Mouse (Mus musculus) gastrocnemius, postnatal 14 days (tissue): ENCODE results near the gene Tbc1d9. TPM values are rescaled to one million over a fixed set of nuclear protein-coding genes. Genes with fewer than 3 reads are reported as not detected.

Experiments
- DNase-seq: peaks from one replicate; pipeline ENCODE4 v3.0.0; 2021; ENCODE audit warnings: mixed read lengths
- intact Hi-C: fragments of 180-260 bp; cut with DNase I; formaldehyde crosslinking; loops from one replicate; pipeline ENCODE4 v1.15.1; 2025; ENCODE audit warnings: low total_unique reads
- total RNA-seq, 2 experiments: library from RNA; stranded (reverse); gene quantifications; 2 replicates each; pipeline ENCODE4 v1.2.3; 2021

The Tbc1d9 gene
- total RNA-seq, 2 experiments from 2014 or later = 1.5 to 1.8 TPM

- intact Hi-C loops = no loop called here
- no peak for DNase-seq
Measured at GRCm38 (mm10) chr8:83177317-83178195, 12.4 kb downstream of the Tbc1d9 start.

DNA sequence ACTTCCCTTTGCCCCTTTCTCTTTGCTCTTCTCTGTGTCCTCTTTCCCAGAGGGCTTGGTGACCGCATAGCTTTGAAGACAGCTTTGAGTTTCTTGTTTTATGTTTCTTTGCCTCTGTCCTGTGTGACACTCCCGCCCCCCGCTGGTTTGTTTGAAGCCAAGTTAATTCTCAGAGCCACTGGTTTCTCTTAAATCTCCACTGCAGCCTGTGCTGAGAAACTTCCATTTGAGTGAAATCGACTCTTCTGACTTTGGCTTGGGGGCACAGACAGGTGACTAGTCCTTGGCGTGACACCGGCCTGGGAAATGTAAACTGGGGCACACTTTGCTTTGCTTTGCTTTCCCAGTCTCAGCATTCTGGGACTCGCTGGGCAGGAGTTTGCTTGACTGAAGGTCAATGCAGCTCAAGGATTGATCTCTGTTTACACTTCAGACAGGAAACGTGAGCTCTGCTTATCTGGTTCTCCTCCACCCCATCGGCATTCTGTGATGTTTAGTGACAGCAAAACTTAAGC, 13.1 kb downstream of the Tbc1d9 start:
- DNase-seq = no peak
- intact Hi-C loops = no loop called here

DNA sequence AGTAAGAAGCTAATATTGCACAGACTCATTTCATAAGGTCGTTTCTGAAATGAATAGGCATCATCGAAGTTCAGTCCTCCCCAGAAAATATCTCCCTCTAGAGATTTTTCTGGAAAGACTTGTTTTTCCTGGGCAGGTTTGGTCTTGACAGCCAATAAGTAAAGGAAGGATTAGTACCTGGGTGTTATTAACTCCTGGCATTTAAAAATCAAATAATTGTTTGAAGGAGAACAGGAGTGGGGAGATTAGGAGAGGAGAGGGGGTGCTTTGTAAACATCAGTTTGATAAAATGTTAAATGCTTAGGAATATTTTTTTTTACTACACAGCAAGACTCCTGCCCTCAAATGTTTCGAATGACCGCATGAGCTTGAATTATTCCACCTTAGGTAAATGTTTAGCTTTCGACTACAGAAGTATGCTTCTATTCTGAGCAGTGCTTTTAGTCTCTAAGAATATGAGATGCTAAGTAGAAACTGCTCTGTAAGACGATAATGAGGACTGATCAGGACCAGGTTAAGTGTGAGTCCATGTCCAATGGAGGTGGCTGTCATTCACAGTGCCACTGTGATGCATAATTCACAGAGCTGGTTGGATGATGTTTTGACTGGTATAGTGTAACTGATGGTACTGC, 16.8 kb downstream of the Tbc1d9 start:
- intact Hi-C loops = no loop called here
- no peak for DNase-seq

DNA sequence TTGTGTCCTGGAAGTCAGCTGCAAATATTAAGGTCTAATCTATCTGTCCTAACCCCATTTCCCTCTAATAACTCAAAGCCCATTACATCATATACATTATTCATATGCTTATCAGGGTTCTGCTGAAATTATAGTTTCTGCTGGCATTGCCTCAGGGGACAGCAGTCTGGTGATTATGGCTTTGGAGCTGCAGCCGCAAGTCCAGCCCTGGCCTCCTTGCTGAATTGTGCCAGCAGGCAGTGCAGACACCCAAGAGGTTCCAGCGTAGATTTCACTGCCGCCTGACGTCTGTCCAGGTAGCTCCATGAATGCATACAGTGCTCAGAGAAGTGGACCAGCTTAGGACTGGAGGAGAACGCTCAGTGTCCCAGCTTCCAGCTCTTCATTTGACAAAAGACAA, 17.6 kb downstream of the Tbc1d9 start:
- intact Hi-C loops = no loop called here
- DNase-seq = no peak

GRCm38 (mm10) chr8:83186376-83186775, 21.2 kb downstream of the Tbc1d9 start:
- intact Hi-C loops = no loop called here

DNA sequence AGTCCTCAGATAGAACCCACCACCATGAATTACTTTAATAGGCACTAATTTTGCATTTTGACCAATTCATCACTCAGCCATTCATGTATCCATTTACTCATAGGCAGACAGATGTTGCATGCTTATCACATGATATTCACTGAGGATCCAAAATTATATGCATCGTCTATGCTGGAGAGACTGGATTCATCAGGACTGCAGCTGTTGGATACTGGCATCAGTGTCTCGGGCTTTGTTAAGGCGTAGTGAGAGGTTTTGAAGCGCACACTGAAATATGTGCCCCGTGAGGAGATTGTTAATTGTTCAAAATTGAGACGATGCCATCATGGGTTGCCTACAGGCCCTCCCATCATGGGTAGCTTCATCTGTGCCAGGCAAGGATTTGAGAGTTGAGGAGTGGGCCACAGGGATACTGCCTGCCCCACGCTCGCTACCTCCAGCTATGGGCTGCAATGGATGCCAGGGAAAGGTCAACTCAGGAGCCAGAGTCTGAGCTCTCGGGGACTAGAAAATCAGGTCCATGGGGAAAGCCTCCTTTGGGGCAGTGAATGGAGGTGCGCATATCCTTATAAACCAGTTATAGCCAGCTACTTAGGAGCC, 22.3 kb downstream of the Tbc1d9 start:
- DNase-seq = no peak
- intact Hi-C loops = no loop called here

More at GRCm38 (mm10) chr8:83186376-83186775, 21.2 kb downstream of the Tbc1d9 start:
- no peak for DNase-seq

DNA sequence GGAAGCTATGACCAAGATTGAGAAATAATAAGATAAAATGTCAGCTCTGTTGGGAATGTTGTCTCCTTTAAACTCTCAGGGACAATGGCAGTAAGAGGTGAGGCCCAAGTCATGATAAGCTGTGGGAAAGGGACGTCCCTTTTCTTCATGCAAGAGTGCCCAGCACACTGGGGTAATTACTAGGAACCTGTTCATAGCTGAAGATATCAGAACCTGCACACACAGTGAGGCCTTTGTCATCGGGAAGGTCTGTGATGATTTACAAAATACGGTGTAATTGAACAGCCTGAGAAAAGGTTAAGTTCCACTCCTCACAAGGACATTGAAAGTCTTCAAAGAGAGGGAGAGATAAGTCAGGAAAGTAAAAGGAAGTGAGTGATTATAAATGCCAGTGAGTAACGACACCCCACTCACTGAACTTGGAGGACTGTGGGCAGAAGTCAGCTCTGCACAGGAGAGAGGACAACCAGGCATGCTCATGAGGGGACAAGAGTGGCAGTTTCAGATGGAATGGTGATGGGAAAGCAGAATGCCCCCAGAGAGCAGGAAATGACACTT, 24.5 kb downstream of the Tbc1d9 start:
- intact Hi-C loops = no loop called here

GRCm38 (mm10) chr8:83196088-83196487, 30.9 kb downstream of the Tbc1d9 start:
- no peak for DNase-seq
- intact Hi-C loops = no loop called here

More for the DNA sequence above, 24.5 kb downstream of the Tbc1d9 start:
- DNase-seq = no peak

GRCm38 (mm10) chr8:83199715-83200114, 34.6 kb downstream of the Tbc1d9 start:
- intact Hi-C loops = no loop called here
- no peak for DNase-seq

GRCm38 (mm10) chr8:83200191-83201177, 35.3 kb downstream of the Tbc1d9 start:
- peak; percentile 26 for DNase-seq
- intact Hi-C loops = no loop called here

- DNase-seq = no peak
- intact Hi-C loops = no loop called here
Measured at GRCm38 (mm10) chr8:83202946-83203345, 37.8 kb downstream of the Tbc1d9 start.

DNA sequence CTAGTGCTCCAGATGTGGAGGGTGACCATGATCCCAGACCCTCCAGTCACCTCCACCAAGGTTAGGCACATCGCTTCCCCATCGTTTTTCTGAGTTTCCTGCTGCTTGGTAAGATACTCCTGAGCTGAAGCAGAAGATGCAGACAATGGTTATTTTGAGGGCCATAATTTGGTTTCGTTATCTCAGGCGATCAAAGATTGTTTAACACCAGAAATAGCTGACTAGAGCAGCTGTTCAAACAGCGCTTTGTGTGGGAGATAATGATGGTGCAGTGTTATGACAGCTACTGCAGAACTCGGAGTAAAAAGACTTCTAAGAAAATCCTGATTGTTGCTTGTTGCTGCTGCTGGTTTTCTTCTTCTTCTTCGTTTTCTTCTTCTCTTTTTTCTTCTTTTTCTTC, 40.8 kb downstream of the Tbc1d9 start:
- DNase-seq = no peak
- intact Hi-C loops = no loop called here

GRCm38 (mm10) chr8:83209581-83209980, 44.4 kb downstream of the Tbc1d9 start:
- intact Hi-C loops = no loop called here
- no peak for DNase-seq

GRCm38 (mm10) chr8:83210676-83211075, 45.5 kb downstream of the Tbc1d9 start:
- intact Hi-C loops = no loop called here
- DNase-seq = no peak

DNA sequence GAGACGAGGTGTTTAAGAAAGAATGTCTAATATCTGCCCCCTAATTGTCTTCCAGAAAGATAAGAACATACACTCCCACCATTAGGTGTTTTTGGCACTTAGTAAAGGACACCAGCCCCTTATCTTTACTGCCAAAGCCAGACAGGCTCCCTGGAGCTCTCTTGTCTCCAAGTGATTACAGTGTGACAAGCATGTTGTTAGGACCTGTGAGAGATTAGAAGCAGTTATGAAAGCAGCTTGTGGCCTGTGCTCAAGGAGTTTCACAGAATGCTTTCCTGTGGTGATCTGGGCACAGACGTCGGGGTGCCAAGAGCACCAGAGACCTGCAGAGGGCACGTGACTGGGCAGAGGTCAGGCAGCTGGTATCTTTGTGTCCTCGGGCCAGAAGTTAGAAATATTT, 49.9 kb downstream of the Tbc1d9 start:
- intact Hi-C loops = no loop called here
- no peak for DNase-seq

DNA sequence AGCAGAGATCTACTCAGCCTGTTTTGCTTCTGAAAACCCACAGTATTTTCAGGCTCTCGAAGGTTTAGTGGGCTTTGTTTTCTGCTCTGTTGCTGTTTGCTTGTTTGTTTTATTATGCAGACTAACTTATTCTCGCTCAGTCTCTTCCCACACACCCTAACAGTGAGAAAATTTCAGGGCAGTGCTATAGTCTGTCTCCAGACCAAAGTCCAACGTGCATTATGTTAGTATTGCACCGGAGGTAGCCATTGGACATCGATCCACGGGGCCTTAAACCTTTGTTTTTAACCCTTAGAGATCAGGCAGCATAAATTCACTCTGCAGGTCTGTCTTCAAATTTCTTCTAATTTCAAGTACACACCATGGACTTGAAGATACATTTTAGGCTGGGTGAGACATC, 51.4 kb downstream of the Tbc1d9 start:
- DNase-seq = no peak
- intact Hi-C loops = no loop called here

DNA sequence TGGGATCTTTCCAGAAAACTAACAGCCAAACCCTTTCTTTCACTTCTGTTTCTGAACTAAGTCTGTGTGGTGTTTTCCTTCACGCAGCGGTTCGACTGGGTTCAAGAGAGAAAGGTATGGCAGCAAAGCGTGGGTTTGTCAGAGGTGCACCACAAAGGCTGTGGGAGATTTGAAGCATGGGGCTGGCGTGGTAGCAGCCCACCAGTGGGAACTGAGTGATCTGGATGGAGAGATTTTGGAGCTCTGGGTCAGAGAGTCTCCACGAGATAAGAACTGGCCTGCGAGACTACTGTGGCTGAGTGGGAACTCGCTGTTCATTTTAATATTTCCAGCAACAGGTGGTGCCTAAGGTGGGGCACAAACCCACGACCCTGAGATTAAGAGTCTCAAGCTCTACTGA, 52.0 kb downstream of the Tbc1d9 start:
- no peak for DNase-seq
- intact Hi-C loops = no loop called here

- intact Hi-C loops = no loop called here
Measured at GRCm38 (mm10) chr8:83217891-83218290, 52.7 kb downstream of the Tbc1d9 start.

GRCm38 (mm10) chr8:83219392-83219791, 54.2 kb downstream of the Tbc1d9 start:
- intact Hi-C loops = no loop called here
- DNase-seq = no peak

More at GRCm38 (mm10) chr8:83217891-83218290, 52.7 kb downstream of the Tbc1d9 start:
- no peak for DNase-seq
